Mouse (Mus musculus): ENCODE measurements around the gene Setd4.

Gene Setd4

DNA sequence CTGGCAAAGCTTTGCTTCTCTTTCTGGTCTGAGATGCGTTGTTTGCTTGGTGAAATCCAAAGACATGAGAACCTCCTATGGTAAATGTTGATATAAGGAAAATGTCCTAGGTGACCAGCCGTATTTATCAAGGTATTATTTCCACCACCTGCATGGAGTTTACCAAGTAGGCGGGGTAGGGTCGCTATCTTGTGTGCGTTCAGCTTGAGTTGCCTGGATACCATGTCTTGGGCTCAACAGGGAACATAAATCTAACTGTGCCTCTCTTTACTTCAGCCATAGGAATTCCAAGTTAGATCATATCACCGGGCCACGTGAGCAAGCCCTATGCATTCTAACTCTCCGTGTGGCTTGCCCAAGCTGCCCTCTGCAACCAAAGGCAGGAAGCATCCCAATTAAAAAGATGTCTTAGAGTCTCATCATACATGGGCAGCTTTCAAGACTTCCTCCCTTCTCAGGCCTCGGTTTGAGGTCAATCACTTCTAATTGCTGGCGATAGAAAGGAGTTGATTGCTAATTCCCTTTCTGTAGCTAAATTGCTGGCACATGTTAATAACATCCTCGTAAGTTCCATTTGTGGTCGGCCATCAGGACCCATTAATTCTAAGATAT, 57.4 kb downstream of the Setd4 start:
- no peak for DNase-seq (ENCODE audit: extremely low spot score)

DNA sequence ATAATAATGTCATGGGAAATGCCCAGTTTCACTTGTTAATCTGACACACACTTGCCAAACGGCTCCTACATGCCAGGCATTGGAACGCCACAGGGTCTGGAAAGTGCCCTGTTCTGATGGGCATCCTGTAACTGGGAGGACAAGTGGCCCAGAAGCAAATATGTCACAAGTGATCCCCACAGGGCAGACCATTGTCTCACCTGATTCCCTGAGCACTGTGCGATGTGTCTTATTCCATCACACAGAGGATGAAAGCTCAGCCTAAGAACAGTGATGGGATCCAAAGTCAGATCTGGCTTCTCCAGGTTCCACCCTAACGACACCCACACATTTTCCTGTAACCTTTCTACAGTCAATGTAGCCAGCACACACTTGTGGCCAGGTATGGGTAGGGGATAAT, 58.9 kb downstream of the Setd4 start:
- DNase-seq (ENCODE audit: extremely low spot score), result no peak

DNA sequence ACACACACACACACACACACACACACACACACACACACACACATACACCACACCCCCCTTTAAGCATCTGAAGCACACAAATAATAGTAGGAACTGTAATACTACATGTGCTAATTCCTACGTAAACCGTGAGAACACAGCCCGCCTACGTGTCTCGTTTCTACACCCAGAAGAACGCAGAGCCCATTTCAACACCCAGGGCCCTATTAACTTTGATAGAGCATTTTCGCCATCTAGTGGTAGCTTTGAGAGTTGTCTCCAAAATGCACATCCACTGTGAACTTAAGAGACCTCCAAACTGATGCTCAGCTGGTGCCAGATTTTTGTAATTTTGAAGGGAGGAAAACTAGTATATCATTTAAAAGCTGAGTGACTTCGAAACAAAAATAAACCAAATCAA, 60.2 kb downstream of the Setd4 start:
- DNase-seq (ENCODE audit: extremely low spot score), result peak; percentile 83

DNA sequence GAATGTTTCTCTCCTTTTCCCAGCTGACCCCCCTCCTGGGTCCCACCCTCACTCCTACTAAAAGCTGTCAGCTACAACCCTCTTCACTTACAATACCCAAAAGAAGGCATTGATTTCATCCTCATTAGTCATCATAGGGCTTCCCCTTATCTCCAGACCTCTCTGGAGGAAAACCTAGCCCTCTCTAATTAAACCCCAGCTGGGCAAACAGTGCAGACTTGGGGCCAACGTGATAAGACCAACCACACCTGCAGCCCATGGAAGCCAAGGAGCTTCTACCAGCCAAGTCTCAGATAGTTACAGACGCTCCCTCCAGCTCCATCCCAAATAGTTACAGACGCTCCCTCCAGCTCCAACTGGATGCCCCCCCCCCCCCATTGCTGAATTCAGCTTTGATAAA, 64.0 kb downstream of the Setd4 start:
- DNase-seq (ENCODE audit: extremely low spot score), result no peak

DNA sequence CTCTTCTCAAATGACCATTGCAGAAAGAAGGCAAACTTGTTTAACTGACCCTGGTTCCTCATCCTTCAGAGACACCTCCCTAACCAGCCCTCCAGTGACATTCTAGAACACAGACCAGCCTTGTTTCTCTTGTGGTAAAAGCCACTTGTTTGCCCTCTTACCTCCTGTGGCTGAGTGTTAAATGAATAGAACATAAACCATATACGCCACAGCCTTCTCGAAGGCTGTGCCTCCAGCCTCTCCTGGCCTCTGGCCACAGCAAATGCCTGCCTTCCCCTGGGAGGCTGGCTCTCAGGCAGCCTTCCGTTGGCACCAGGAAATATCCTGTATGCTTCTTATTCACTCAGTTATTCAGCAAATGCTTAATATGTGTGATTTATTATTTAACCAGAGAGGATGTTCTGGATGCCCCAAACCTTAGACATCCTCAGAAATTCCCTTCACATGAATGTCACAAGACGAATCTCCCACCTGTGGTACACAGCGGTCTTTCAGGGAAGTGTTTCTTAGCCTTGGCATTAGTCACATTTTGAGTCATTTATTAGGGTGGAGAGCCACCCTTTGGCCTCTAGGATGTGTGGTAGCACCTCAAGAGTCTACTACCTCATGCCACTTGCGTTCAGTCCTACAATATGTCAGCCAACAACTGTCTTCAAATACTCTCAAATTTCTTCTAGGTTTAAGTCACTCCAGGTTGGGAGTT, 68.6 kb downstream of the Setd4 start:
- no peak for DNase-seq (ENCODE audit: extremely low spot score)

All from embryo, embryonic 9.5 days (tissue).